Mouse (Mus musculus): Measurements from ENCODE around the gene Hmg20b.
A peak's percentile ranks its signal among the peaks of the same experiment; 100 is the strongest.

Gene Hmg20b

GRCm38 (mm10) chr10:81377793-81378552 lies 27.7 kb upstream of the Hmg20b start, which contains the start of gene Fzr1:
TSS of gene Fzr1 (minus strand) at chr10:81378516.
- no peak for DNase-seq

DNA sequence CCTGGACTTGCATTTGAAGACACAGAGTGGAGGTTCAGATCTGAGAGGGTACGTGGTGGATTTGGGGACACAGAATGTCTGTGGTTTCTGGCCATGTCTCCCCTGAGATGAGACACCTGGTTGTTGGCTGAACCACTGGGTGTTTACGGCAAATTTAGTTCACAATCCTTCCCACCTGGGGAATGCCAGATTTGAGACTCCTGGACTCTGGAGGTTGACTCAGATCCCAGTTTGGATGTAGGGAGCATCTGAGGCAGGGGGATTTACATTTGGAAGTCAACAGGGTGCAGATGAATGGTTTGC lies 27.0 kb upstream of the Hmg20b start:
- no peak for DNase-seq

DNA sequence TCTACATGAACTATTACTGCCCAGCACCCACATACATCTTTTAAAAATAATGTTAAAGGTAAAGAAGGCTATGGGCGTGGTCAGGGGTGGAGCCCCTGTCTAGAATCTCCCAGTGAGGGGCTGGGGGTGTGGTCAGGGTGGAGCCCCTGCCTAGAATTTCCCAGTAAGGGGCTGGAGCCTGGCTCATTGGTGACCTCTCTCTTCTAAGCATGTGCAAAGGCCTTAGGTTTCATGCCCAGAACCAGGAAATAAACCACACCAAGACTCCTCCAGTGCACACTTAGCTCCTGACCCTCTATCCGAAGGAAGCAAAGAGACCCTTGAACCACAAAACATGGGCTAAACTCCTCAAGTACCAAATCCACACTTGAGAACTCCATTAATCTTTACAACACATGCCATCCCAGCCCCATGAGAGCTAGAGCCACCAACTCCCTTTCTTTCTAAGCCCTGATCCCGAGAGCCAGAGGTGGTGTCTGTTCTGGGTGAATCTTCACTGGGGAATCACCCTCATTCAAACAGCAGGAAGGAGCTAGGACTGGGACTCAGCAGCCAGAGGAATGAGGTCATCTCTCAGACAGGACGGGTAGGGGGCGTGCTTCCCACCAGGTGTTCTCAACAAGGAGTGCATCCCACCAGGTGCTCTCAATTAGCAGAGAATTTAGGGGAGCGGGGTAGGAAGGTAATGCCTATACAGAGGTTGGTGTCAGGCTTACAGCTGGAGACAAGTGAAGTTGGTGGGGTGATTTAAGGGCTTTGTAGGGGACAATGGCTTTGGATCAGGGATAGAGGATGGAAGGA lies 26.5 kb upstream of the Hmg20b start:
- DNase-seq: peak in 1 of 2 experiments; percentile 41

DNA sequence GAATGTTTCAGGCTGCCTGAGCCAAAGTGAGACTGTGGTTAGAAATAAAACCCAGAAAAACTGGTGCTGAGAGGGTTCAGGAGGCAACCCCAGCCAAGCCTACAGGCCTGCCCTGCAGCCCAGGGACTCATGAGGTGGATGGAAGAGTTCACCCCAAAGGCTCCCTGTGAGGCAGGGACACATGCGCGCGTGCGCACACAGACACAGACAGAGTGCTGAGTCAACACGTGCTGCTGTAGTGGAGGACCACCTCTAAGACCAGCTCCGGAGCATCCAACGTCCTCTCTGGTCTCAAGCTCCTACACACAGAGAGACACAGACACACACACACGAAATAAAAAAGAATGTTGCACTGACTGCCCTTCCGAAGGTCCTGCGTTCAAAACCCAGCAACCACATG lies 25.0 kb upstream of the Hmg20b start:
- no peak for DNase-seq

DNA sequence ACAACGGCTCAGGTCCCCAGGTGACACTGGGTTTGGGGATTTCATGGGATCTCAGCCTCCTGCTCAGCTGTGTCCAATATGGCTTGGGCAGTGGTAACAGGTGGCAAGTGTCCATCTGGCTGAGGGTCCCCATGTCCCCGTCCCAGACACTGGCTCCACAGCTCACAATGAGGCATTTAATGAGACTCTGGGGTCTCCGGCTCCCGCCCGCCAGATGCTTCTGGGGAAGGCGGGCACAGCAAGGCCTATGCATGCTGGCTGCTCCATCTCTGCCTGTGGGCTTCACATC lies 16.9 kb upstream of the Hmg20b start:
- DNase-seq: no peak

- no peak for DNase-seq
Observed at GRCm38 (mm10) chr10:81366477-81367206, 16.4 kb upstream of the Hmg20b start.

DNA sequence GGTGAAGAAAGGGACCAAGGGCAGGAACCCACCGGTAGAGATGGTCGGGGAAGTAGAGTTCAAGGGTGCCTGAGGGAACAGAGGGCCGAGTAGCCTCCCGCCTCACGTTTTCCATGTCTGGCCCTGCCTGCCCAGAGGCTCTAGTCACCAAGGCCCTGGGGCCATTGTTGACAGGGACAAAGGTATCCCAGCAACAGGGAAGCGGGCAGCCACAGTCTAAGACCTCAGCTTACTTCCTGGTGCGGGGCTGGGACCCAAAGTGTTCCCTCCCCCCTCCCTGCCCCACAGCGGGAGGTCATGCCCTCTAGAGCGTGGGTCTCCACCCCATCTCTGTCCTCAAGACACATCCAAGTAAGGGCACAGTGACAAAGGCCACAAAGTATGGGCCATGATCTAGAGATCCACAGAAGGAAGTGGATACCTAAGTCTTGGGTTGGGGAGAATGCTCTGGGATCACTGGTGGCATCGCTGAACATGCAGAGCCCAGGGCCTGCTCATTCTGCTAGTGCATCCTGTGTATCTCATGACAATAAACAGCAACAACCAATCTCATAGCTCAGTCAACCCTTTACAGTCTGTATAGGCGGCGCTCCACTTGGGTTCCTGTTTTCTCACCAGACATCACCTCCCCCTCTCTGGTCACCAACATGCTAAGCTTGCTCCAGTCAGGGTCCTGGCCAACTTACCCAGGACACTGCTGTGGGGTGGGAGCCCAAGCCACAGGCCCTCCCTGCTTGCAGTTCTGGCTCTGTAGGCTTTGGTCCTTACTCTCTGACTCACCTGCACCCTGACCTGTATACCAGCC lies 15.6 kb upstream of the Hmg20b start, which contains the start of gene 4930404N11Rik:
Gene 4930404N11Rik, minus strand, starts transcription at position 145 of the 805 bp plus-strand sequence.
- no peak for DNase-seq

DNA sequence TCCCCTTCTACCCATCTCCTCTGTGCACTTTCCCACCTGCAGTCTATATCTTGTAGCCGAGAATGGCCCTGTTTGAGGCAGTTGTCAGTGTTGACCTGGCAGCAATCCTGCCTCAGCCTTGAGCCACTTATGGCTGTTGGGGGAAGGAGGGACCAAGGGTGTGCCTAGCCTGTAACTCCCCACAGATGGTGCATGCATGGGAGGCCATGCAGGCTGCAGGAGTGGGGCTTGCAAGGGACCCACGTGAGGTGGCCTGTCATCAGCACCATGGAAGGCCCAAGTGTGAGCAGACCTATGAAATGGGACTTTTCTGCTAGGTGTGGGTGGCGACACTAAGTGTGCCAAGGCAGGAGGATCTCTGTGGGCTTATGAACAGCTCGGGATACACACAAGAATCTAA lies 14.8 kb upstream of the Hmg20b start:
- no peak for DNase-seq

- peak in 1 of 2 experiments; percentile 29 for DNase-seq
Observed at GRCm38 (mm10) chr10:81364666-81365065, 14.4 kb upstream of the Hmg20b start.

DNA sequence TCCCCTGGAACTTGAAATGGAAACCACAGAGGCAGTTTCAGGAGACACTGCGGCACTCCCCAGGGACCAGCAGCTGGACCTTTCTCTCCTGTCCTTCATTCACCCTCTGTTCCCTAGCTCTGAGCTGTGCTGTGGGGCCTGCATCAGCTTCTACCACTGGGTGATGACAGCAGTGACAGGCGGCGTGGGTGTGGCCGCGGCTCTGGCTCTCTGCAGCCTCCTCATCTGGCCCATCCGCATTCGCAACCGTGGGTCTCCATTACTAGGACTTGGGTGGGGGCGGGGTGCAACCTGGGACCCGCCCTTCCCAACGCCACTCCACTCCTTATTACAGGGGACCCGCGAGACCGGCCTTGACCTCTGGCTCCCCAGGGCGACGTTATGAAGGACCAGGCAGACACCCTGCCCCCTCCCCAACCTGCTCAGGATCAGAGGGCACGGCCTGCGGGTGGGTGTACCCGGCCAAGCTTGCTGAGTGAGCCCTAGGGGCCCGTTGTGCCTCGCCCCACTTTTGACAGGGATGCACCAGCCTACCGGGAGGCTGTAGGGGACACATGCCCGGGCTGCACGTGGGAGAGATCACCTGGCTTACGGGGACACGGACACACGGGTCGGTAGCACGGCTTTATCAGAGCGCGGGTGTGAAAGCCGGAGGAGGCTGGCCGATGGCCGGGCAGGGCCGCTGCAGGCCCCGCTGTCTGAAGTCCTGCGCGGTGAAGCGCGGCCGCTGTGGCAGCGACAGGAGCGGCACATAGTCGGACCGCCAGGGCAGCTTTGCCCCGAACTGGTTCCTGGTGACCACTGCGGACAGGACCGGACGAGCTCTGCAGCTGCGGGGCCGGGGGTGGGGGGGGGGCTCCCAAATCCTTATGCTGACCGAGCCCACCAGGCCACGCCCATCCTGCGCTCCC lies 13.4 kb upstream of the Hmg20b start:
- peak in 1 of 2 experiments; percentile 33 for DNase-seq

GRCm38 (mm10) chr10:81362336-81362949 lies 12.2 kb upstream of the Hmg20b start:
- DNase-seq: no peak

GRCm38 (mm10) chr10:81360721-81361120 lies 10.4 kb upstream of the Hmg20b start:
- DNase-seq: no peak

- no peak for DNase-seq
Observed at GRCm38 (mm10) chr10:81358841-81359240, 8.6 kb upstream of the Hmg20b start.

DNA sequence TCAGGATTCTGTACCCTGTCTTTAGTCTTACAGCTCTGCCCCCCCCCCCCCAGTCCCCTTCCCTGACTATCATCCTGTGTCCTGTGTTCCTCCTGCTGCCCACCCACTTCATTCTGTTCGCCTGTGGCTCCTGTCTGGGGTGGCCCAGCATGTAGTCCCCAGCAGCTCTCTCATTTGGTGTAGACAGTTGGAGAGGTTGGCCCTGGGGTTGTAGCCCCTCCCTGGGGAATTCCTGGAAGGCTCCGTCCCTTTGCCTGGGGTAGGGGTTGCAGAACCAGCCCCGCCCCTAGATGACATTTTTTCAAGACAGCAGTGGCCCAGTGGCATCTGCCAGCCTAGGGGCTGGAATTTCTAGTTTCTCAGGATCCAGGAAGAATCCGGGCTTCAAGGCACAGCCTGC lies 7.9 kb upstream of the Hmg20b start:
- no peak for DNase-seq

DNA sequence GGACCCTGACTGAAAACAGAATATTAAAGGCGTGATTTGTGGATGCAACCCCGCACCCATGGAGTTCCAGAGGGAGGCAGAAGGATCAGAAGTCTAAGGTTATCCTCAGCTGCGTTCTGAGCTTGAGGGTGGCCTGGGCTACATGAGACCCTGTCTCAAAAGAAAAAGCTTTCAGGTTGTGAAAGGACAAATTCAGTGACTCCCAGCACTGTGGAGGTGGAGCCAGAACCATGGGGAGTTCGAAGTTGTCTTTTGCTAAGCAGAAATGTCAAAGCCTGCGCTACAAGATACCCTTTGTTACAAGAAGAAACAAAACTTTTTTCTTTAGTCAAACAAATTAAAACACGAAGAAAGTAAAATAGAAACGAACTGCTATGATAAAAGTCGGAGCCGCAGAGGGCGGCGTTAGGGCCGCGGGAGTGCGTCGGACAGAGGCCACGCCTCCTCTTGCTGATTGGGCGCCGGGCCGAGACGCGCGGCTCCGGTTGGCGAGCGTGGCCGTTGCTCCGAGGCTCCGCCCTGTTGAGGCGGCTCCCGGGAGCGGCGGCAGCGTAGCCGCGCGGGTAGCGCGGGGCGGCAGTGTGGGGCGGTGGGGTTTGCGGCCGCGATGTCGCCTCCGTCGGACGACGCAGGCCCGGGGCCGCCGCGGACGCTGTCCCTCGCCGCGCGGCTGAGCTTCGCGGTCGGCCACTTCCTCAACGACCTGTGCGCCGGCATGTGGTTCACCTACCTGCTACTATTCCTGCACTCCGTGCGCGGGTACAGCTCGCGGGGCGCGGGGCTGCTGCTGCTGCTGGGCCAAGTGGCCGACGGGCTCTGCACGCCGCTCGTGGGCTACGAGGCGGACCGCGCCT lies 6.9 kb upstream of the Hmg20b start, which contains the start of gene Mfsd12:
Gene Mfsd12, plus strand, starts transcription at position 501 of the 854 bp plus-strand sequence.
- DNase-seq: peak; percentile 89 to 94

DNA sequence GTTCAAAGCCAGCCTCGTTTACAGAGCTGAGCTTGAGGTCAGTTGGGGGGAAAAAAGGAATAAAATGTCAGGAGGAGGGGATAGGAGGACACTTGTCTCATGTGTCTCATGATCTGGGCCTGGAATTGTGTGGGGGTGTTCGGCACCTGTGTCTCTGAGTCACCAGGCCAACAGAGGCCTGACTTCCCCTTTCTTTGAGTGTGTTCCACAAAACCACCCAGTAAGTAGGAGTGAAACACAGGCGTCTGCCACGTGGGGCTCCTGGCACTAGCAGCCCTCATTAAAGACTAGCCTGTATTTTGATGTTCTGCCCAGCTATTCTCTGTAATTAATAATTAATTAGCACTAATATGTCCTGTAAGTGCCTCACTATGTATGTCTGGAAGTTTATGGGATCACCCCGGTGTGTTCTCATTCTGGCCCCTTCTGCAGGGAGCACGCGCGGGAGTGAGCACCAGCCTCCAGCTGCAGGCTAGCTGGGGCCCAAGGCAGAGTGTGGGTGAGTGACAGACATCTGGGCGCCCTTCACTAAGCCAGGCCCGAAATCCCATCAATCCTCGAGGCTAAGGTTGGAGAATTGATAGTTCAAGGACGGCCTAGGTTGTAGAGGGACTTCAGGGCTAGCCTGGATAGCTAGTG lies 6.2 kb upstream of the Hmg20b start:
- no peak for DNase-seq

- no peak for DNase-seq
Observed at GRCm38 (mm10) chr10:81355533-81355932, 5.3 kb upstream of the Hmg20b start.

DNA sequence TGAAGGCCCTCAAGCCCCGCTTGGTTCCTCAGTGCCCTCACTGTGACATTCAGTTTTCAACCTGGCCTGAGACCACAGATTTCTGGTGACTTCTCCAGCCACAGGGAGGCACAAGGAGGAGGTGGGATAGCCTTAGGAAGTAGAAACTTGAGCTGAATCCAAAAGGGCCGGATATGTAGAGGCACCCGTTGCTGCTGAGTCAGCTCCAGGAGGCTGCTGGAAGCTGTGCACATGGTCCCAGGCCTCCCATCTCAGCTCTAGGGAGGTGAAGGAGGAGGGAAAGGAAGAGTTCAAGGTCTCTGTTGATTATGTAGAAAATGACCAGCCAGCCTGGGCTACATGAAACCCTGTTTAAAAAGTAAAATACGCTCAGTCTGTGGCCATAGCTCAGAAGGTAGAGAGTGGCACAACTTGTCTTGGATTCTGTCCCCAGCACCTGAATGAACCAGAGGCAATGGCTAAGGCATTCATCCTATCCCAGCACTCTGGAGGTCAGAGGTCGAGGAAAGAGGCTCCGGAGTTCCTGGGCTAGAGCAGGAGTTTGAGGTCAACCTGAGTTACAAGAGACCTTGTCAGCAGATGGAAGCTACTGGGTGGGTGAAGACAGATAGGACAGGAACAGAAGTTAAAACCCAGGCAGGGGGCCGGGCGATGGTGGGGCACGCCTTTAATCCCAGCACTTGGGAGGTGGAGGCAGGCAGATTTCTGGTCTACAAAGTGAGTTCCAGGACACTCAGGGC lies 4.6 kb upstream of the Hmg20b start:
- no peak for DNase-seq

Data from thymus, postnatal 36 days (tissue).